Mouse (Mus musculus) liver, embryonic 13.5 days (tissue): Measurements from ENCODE around the gene Gm49601. TPM values are rescaled to one million over a fixed set of nuclear protein-coding genes. Genes with fewer than 3 reads are reported as not detected.
A peak's percentile ranks its signal among the peaks of the same experiment; 100 is the strongest.

Source experiments
- ATAC-seq: fragments of 200-750 bp; cut with Nextera tagmentation; 2 replicates; pipeline ENCODE4 v1.8.0; 2017; ENCODE audit warnings: low read depth, mild to moderate bottlenecking, moderate number of reproducible peaks, moderate library complexity
- DNase-seq: peaks from one replicate; pipeline ENCODE4 v3.0.0; 2022
- H3K27ac ChIP-seq: fragments of 300-500 bp; sonication (generic); 2 replicates; pipeline ENCODE4 v1.5.1; 2015; ENCODE audit warnings: moderate library complexity, mild to moderate bottlenecking, inconsistent platforms
- H3K27me3 ChIP-seq: fragments of 300-500 bp; sonication (generic); 2 replicates; pipeline ENCODE4 v1.6.1; 2015; ENCODE audit warnings: mild to moderate bottlenecking, inconsistent platforms
- H3K36me3 ChIP-seq: fragments of 300-500 bp; sonication (generic); 2 replicates; pipeline ENCODE4 v1.6.1; 2015; ENCODE audit warnings: mild to moderate bottlenecking, inconsistent platforms
- H3K4me1 ChIP-seq: fragments of 300-500 bp; sonication (generic); replicated peaks from 2 replicates; pipeline ENCODE4 v1.6.1; 2015; ENCODE audit warnings: inconsistent platforms
- H3K4me2 ChIP-seq: fragments of 300-500 bp; sonication (generic); 2 replicates; pipeline ENCODE4 v1.6.1; 2015; ENCODE audit warnings: inconsistent platforms, mild to moderate bottlenecking, moderate library complexity
- H3K4me3 ChIP-seq: fragments of 300-500 bp; sonication (generic); replicated peaks from 2 replicates; pipeline ENCODE4 v1.5.1; 2015; ENCODE audit warnings: mild to moderate bottlenecking, inconsistent platforms
- H3K9ac ChIP-seq: fragments of 300-500 bp; sonication (generic); 2 replicates; pipeline ENCODE4 v1.6.1; 2015; ENCODE audit warnings: mild to moderate bottlenecking, inconsistent platforms
- H3K9me3 ChIP-seq: fragments of 300-500 bp; sonication (generic); replicated peaks from 2 replicates; pipeline ENCODE4 v1.6.1; 2016; ENCODE audit warnings: inconsistent platforms
- WGBS: fragments of 180-500 bp; shearing (Covaris S2); methylation state at CpG from one replicate; pipeline ENCODE4 v1.1.7; 2015; ENCODE audit not compliant: insufficient replicate concordance; 5-methylcytosine and 5-hydroxymethylcytosine counted together
- polyA plus RNA-seq: library from polyadenylated mRNA; unstranded; fragments of >200 nt; fragmentation: Nextera tagmentation; extraction: Ambion mirVana; gene quantifications from 2 replicates; pipeline ENCODE4 v1.2.1, GENCODE M21; 2015

Gene Gm49601
- polyA plus RNA-seq, 1 experiment from 2014 or later: 0.14 TPM

GRCm38 (mm10) chr16:18620601-18621361, 5.4 kb downstream of the Gm49601 start:
- Histone ChIP-seq H3K9ac (peak overlapping the region; percentile 22), H3K36me3 (no peaks in the 10 kb centered on the region), H3K4me2 (peak overlapping the region; percentile 62), H3K27ac (no peak overlapping the region), H3K4me3 (peak overlapping the region; percentile 48), H3K27me3 (peaks cover 92% of the 10 kb centered on the region), H3K4me1 (peaks cover 36% of the 10 kb centered on the region), H3K9me3 (no peaks in the 10 kb centered on the region)
- 2% methylated on average over 74 of the region's 74 CpGs for WGBS
- ATAC-seq: no peak
- DNase-seq: no peak

- peaks cover 91% of the 10 kb centered on the region for H3K27me3 ChIP-seq
- no peak overlapping the region for H3K9ac ChIP-seq
- no peak for ATAC-seq
- no peaks in the 10 kb centered on the region for H3K36me3 ChIP-seq
- 39% methylated on average over 6 of the region's 6 CpGs for WGBS
- H3K9me3 ChIP-seq: no peaks in the 10 kb centered on the region
- H3K4me1 ChIP-seq: peaks cover 32% of the 10 kb centered on the region
- peak overlapping the region; percentile 62 for H3K4me2 ChIP-seq
- no peak for DNase-seq
- no peak overlapping the region for H3K27ac ChIP-seq
- H3K4me3 ChIP-seq: peak overlapping the region; percentile 48; the same call in 1 of the 2 replicates
Observed at GRCm38 (mm10) chr16:18620201-18620600, 6.0 kb downstream of the Gm49601 start.

- Histone ChIP-seq H3K27ac (no peak overlapping the region), H3K9ac (no peak overlapping the region), H3K4me3 (no peak overlapping the region), H3K4me2 (no peak overlapping the region), H3K9me3 (no peaks in the 10 kb centered on the region), H3K27me3 (peaks cover 90% of the 10 kb centered on the region), H3K36me3 (no peaks in the 10 kb centered on the region), H3K4me1 (peaks cover 32% of the 10 kb centered on the region)
- ATAC-seq: no peak
- DNase-seq: no peak
- WGBS: 27% methylated on average over 4 of the region's 4 CpGs
Observed at GRCm38 (mm10) chr16:18619110-18619509, 7.1 kb downstream of the Gm49601 start.

GRCm38 (mm10) chr16:18618297-18618696, 7.9 kb downstream of the Gm49601 start:
- no peak for ATAC-seq

GRCm38 (mm10) chr16:18617370-18618065, 8.7 kb downstream of the Gm49601 start:
- H3K4me1 ChIP-seq: peaks cover 32% of the 10 kb centered on the region
- peak overlapping the region; percentile 24 for H3K4me3 ChIP-seq
- no peak overlapping the region for H3K9ac ChIP-seq
- WGBS: 2% methylated on average over 27 of the region's 27 CpGs
- H3K27me3 ChIP-seq: peaks cover 81% of the 10 kb centered on the region
- peak; percentile 64 for DNase-seq
- ATAC-seq: peak; percentile 62
- H3K9me3 ChIP-seq: no peaks in the 10 kb centered on the region
- peak overlapping the region; percentile 58 for H3K4me2 ChIP-seq
- no peak overlapping the region for H3K27ac ChIP-seq
- H3K36me3 ChIP-seq: no peaks in the 10 kb centered on the region

More at GRCm38 (mm10) chr16:18618297-18618696, 7.9 kb downstream of the Gm49601 start:
- WGBS: 52% methylated on average over 2 of the region's 2 CpGs
- H3K4me1 ChIP-seq: peaks cover 32% of the 10 kb centered on the region
- no peak overlapping the region for H3K27ac ChIP-seq
- no peak overlapping the region for H3K4me2 ChIP-seq
- H3K9me3 ChIP-seq: no peaks in the 10 kb centered on the region
- H3K36me3 ChIP-seq: no peaks in the 10 kb centered on the region
- H3K27me3 ChIP-seq: peaks cover 89% of the 10 kb centered on the region
- no peak for DNase-seq
- H3K4me3 ChIP-seq: no peak overlapping the region
- no peak overlapping the region for H3K9ac ChIP-seq

GRCm38 (mm10) chr16:18613301-18613700, 12.9 kb downstream of the Gm49601 start:
- ATAC-seq: no peak
- Histone ChIP-seq H3K27ac (no peak overlapping the region), H3K27me3 (peaks cover 79% of the 10 kb centered on the region), H3K4me1 (peaks cover 15% of the 10 kb centered on the region), H3K36me3 (no peaks in the 10 kb centered on the region), H3K9ac (no peak overlapping the region), H3K4me3 (no peak overlapping the region), H3K4me2 (no peak overlapping the region), H3K9me3 (no peaks in the 10 kb centered on the region)
- WGBS: 64% methylated on average over 3 of the region's 3 CpGs
- no peak for DNase-seq

- peaks cover 1% of the 10 kb centered on the region; the same call in 1 of the 2 replicates for H3K4me1 ChIP-seq
- H3K4me3 ChIP-seq: no peak overlapping the region
- WGBS: 57% methylated on average over 13 of the region's 13 CpGs
- H3K36me3 ChIP-seq: no peaks in the 10 kb centered on the region
- H3K27me3 ChIP-seq: peaks cover 81% of the 10 kb centered on the region
- ATAC-seq (no peak), DNase-seq (no peak)
- no peak overlapping the region for H3K27ac ChIP-seq
- no peaks in the 10 kb centered on the region for H3K9me3 ChIP-seq
- H3K4me2 ChIP-seq: no peak overlapping the region
- no peak overlapping the region for H3K9ac ChIP-seq
Observed at GRCm38 (mm10) chr16:18611752-18612151, 14.5 kb downstream of the Gm49601 start.

GRCm38 (mm10) chr16:18609099-18609498, 17.1 kb downstream of the Gm49601 start:
- no peaks in the 10 kb centered on the region for H3K9me3 ChIP-seq
- peaks cover 72% of the 10 kb centered on the region for H3K27me3 ChIP-seq
- 44% methylated on average over 2 of the region's 2 CpGs for WGBS
- H3K4me2 ChIP-seq: no peak overlapping the region
- no peak for DNase-seq
- 0 out of 2 replicates have a peak, but pooled peaks cover 1% of the 10 kb centered on the region for H3K4me1 ChIP-seq
- no peak overlapping the region for H3K4me3 ChIP-seq
- H3K9ac ChIP-seq: no peak overlapping the region
- no peak for ATAC-seq
- no peaks in the 10 kb centered on the region for H3K36me3 ChIP-seq
- no peak overlapping the region for H3K27ac ChIP-seq

GRCm38 (mm10) chr16:18608226-18608625, 18.0 kb downstream of the Gm49601 start:
- Histone ChIP-seq H3K4me3 (no peak overlapping the region), H3K27ac (no peak overlapping the region), H3K36me3 (no peaks in the 10 kb centered on the region), H3K9me3 (no peaks in the 10 kb centered on the region), H3K4me1 (0 out of 2 replicates have a peak, but pooled peaks cover 2% of the 10 kb centered on the region), H3K9ac (no peak overlapping the region), H3K27me3 (peaks cover 65% of the 10 kb centered on the region), H3K4me2 (no peak overlapping the region)
- DNase-seq: no peak
- no peak for ATAC-seq
- WGBS: 13% methylated on average over 11 of the region's 11 CpGs

GRCm38 (mm10) chr16:18605705-18606104, 20.5 kb downstream of the Gm49601 start:
- no peak for DNase-seq
- WGBS: 68% methylated on average over 5 of the region's 5 CpGs
- H3K36me3 ChIP-seq: no peaks in the 10 kb centered on the region
- no peak for ATAC-seq
- no peak overlapping the region for H3K4me2 ChIP-seq
- no peak overlapping the region for H3K9ac ChIP-seq
- H3K4me3 ChIP-seq: no peak overlapping the region
- no peak overlapping the region for H3K27ac ChIP-seq
- no peaks in the 10 kb centered on the region for H3K9me3 ChIP-seq
- H3K4me1 ChIP-seq: 0 out of 2 replicates have a peak, but pooled peaks cover 2% of the 10 kb centered on the region
- H3K27me3 ChIP-seq: peaks cover 49% of the 10 kb centered on the region

GRCm38 (mm10) chr16:18604267-18604701, 21.9 kb downstream of the Gm49601 start:
- Histone ChIP-seq H3K27ac (no peak overlapping the region), H3K27me3 (peaks cover 35% of the 10 kb centered on the region), H3K36me3 (no peaks in the 10 kb centered on the region), H3K9me3 (no peaks in the 10 kb centered on the region), H3K9ac (no peak overlapping the region), H3K4me2 (no peak overlapping the region), H3K4me1 (0 out of 2 replicates have a peak, but pooled peaks cover 2% of the 10 kb centered on the region), H3K4me3 (no peak overlapping the region)
- 51% methylated on average over 8 of the region's 8 CpGs for WGBS
- DNase-seq: no peak
- ATAC-seq: 0 out of 2 replicates have a peak, but pooled peaks have one; percentile 7
